Mouse (Mus musculus): ENCODE data around the gene Lrrc23. TPM values are rescaled to one million over a fixed set of nuclear protein-coding genes. Genes with fewer than 3 reads are reported as not detected.

Lrrc23 gene
- polyA plus RNA-seq, 1 experiment from 2014 or later: 0.43 TPM

DNA sequence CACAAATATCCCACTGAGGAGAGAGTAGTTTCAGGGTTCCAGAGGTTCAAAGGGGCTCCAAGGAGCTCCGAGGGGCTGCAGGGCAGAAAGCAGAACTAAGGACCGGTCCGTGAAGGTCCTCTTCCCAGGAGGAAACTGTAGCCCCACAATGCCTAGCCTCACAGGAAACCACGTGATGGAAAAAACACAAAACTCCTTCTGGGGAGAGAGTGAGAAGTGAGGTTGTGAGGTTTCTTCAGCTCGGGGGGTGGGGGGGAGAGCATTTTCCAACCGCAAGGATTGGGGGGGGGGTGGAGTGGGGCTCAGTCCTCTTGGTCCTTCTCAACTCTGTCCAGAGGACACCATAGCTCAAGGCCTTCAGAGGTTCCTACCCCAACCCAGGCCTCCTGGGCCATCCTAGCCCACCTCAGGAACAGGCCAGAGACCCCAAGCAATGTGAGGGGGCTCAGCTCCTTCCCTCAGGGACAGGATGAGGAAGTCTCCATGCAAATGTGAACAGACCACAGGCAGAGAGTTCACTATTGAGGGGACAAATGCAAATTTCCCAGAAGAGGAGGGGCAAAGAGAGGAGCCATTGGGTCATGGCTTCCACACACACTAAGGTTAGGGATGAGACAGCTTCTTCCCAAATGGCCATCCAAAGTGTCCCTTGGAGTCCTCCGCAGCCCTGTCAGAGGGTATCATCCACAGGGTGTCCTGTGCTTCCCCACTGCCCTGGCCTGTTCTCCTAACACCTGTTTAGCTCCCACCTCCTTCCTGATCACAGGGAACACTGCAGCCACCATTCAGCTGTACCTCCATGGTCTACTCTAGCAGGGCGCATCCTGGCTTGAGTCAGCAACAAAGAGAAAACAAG is 49.4 kb downstream of the Lrrc23 start:
- H3K9me3 ChIP-seq (replicated peaks; ENCODE audit: low read length): no peaks in the 10 kb centered on the region

DNA sequence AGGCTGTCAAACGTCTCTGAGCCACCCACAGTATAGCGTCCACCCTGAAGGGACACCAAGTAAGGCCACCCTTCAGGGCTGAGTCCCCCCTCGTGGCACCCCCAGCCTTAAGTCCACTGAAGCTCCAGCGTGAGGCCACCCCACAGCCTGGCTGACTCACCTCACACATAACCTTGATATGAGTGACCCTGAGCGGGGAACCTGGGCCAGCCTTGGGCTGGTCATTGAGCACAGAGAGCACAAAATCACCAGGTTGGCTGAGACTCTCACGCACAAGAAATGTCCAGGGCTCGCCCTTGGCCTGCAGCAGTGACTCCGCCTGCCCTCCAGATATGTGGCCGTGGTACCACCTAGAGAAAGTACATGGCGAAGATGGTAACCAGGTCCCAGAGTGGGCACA is 50.9 kb downstream of the Lrrc23 start:
- TF ChIP-seq CTCF (IDR thresholded peaks at IDR 0.05; ENCODE audit: low read depth): no peak
- H3K27me3 ChIP-seq (ENCODE audit: insufficient read depth, low read length): no peaks in the 10 kb centered on the region
- no peak overlapping the region for H3K27ac ChIP-seq
- H3K4me3 ChIP-seq (replicated peaks; ENCODE audit: low read depth, low read length): no peak overlapping the region
- no peak overlapping the region for H3K4me2 ChIP-seq (ENCODE audit: low read length)
- DNase-seq (ENCODE audit: low spot score) (no peak), ATAC-seq (replicated peaks; ENCODE audit: low FRiP score, low read depth) (no peak)
- H3K36me3 ChIP-seq (ENCODE audit: insufficient read depth, low read length): no peaks in the 10 kb centered on the region
- H3K9ac ChIP-seq (ENCODE audit: low read depth, low read length): no peak overlapping the region
- H3K9me3 ChIP-seq (replicated peaks; ENCODE audit: low read length): no peaks in the 10 kb centered on the region
- 0 out of 2 replicates have a peak, but pooled peaks cover 3% of the 10 kb centered on the region for H3K4me1 ChIP-seq (replicated peaks; ENCODE audit: insufficient read depth, low read length)
- 91% methylated on average over 10 of the region's 10 CpGs for WGBS

More for the DNA sequence above, 49.4 kb downstream of the Lrrc23 start:
- Histone ChIP-seq H3K27ac (no peak overlapping the region), H3K4me2 (ENCODE audit: low read length) (no peak overlapping the region), H3K36me3 (ENCODE audit: insufficient read depth, low read length) (no peaks in the 10 kb centered on the region), H3K27me3 (ENCODE audit: insufficient read depth, low read length) (no peaks in the 10 kb centered on the region), H3K4me3 (replicated peaks; ENCODE audit: low read depth, low read length) (no peak overlapping the region), H3K9ac (ENCODE audit: low read depth, low read length) (no peak overlapping the region), H3K4me1 (replicated peaks; ENCODE audit: insufficient read depth, low read length) (0 out of 2 replicates have a peak, but pooled peaks cover 3% of the 10 kb centered on the region)
- ATAC-seq (replicated peaks; ENCODE audit: low FRiP score, low read depth) (no peak), DNase-seq (ENCODE audit: low spot score) (no peak)
- 76% methylated on average over 8 of the region's 8 CpGs for WGBS
- TF ChIP-seq CTCF (IDR thresholded peaks at IDR 0.05; ENCODE audit: low read depth): no peak

DNA sequence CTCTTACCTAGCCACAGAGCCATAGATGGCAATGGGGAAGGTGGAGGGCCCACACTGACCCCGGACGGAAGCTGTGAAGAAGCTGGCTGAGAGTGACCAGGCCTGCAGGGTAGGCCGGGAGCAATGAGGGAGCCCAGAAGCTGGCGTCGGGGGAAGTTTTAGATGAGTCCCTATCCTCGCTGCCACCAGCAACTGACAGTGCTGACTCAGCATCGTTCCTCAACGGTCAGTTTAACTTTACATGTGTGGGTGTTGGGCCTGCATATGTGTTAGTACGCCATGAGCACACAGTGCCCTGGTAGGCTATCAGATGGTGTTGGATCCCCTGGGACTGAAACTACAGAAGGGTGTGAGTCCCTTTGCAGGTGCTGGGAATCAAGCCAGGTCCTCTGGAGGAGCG is 55.1 kb downstream of the Lrrc23 start:
- ATAC-seq (replicated peaks; ENCODE audit: low FRiP score, low read depth) (no peak), DNase-seq (ENCODE audit: low spot score) (no peak)
- Histone ChIP-seq H3K4me2 (ENCODE audit: low read length) (no peak overlapping the region), H3K36me3 (ENCODE audit: insufficient read depth, low read length) (no peaks in the 10 kb centered on the region), H3K4me3 (replicated peaks; ENCODE audit: low read depth, low read length) (no peak overlapping the region), H3K27ac (no peak overlapping the region), H3K4me1 (replicated peaks; ENCODE audit: insufficient read depth, low read length) (no peaks in the 10 kb centered on the region), H3K27me3 (ENCODE audit: insufficient read depth, low read length) (no peaks in the 10 kb centered on the region), H3K9me3 (replicated peaks; ENCODE audit: low read length) (no peaks in the 10 kb centered on the region), H3K9ac (ENCODE audit: low read depth, low read length) (0 out of 2 replicates have a peak overlapping the region, but pooled peaks have one; percentile 4)
- TF ChIP-seq CTCF (IDR thresholded peaks at IDR 0.05; ENCODE audit: low read depth): no peak
- 85% methylated on average over 10 of the region's 10 CpGs for WGBS

DNA sequence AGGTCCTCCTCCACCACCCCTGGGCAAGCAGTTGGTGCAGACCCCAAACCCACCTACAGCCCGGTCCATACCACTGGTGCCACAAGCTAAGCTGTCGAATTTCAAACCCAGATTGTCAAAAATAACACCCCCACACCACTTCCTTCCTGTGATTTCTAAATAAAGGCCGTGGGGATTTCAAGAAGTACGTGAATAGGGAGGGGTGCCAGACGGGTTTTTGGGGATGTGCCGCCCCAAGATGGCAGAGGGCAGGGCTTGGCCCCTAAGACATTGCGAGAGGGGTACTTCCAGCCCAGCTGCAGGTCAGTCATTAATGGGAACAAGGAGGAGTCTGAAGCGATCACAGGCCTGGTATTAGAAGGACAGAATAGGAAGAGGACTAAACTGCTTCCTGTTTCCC is 56.0 kb downstream of the Lrrc23 start:
- Histone ChIP-seq H3K4me3 (replicated peaks; ENCODE audit: low read depth, low read length) (no peak overlapping the region), H3K27ac (no peak overlapping the region), H3K27me3 (ENCODE audit: insufficient read depth, low read length) (no peaks in the 10 kb centered on the region), H3K9ac (ENCODE audit: low read depth, low read length) (no peak overlapping the region), H3K9me3 (replicated peaks; ENCODE audit: low read length) (no peaks in the 10 kb centered on the region), H3K4me2 (ENCODE audit: low read length) (no peak overlapping the region), H3K4me1 (replicated peaks; ENCODE audit: insufficient read depth, low read length) (no peaks in the 10 kb centered on the region), H3K36me3 (ENCODE audit: insufficient read depth, low read length) (no peaks in the 10 kb centered on the region)
- TF ChIP-seq CTCF (IDR thresholded peaks at IDR 0.05; ENCODE audit: low read depth): no peak
- WGBS: 67% methylated on average over 8 of the region's 8 CpGs
- DNase-seq (ENCODE audit: low spot score) (no peak), ATAC-seq (replicated peaks; ENCODE audit: low FRiP score, low read depth) (no peak)

DNA sequence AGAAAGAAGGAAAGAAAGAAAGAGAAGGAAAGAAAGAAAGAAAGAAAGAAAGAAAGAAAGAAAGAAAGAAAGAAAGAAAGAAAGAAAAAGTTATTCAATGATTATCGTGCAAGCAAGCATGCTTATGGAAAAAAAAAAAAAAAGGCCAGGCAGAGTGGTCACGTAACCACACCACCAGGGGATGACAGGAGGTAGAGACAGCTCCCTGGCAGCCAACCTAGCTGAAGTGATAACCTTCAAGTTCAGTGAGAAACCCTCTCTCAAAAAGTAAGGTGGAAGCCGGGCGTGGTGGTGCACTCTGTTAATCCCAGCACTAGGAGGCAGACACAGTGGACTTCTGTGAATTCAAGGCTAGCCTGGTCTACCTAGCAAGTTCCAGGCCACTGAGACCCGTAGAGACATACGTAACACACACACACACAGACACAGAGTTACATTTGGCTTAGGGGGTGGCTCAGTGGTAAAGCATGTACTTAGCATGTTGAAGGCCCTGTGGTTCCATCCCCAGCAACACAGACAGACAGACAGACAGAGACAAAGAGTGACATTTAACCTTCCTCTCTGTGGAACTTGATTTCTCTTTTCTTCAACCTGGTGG is 56.6 kb downstream of the Lrrc23 start:
- Histone ChIP-seq H3K4me1 (replicated peaks; ENCODE audit: insufficient read depth, low read length) (no peaks in the 10 kb centered on the region), H3K27ac (no peak overlapping the region), H3K27me3 (ENCODE audit: insufficient read depth, low read length) (no peaks in the 10 kb centered on the region), H3K9me3 (replicated peaks; ENCODE audit: low read length) (no peaks in the 10 kb centered on the region), H3K36me3 (ENCODE audit: insufficient read depth, low read length) (no peaks in the 10 kb centered on the region), H3K4me3 (replicated peaks; ENCODE audit: low read depth, low read length) (no peak overlapping the region), H3K4me2 (ENCODE audit: low read length) (no peak overlapping the region), H3K9ac (ENCODE audit: low read depth, low read length) (no peak overlapping the region)
- ATAC-seq (replicated peaks; ENCODE audit: low FRiP score, low read depth) (no peak), DNase-seq (ENCODE audit: low spot score) (no peak)
- 91% methylated on average over 6 of the region's 6 CpGs for WGBS
- TF ChIP-seq CTCF (IDR thresholded peaks at IDR 0.05; ENCODE audit: low read depth): no peak

DNA sequence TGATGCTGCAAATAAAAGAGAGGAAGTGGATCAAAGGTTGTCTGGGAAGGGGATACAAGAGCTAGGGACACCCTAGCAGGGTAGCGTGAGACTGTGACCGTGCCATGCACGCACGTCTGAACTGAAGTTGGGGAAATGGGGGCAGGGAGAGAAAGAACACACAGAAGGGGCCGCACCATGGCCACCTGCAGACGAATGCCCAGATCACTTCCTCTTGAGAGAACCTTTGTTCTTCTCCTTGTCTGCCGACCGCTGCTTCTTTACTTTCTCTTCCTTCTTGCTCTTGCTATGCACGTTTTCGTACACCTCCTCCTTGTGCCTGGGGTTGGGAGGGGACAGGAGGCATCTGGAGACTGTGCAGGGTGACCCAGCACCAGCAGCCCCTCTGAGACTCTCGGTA is 58.6 kb downstream of the Lrrc23 start:
- DNase-seq (ENCODE audit: low spot score) (no peak), ATAC-seq (replicated peaks; ENCODE audit: low FRiP score, low read depth) (no peak)
- 65% methylated on average over 11 of the region's 11 CpGs for WGBS
- peaks cover 12% of the 10 kb centered on the region; the same call in 1 of the 2 replicates for H3K36me3 ChIP-seq (ENCODE audit: insufficient read depth, low read length)
- no peaks in the 10 kb centered on the region for H3K27me3 ChIP-seq (ENCODE audit: insufficient read depth, low read length)
- no peak overlapping the region for H3K4me3 ChIP-seq (replicated peaks; ENCODE audit: low read depth, low read length)
- TF ChIP-seq CTCF (IDR thresholded peaks at IDR 0.05; ENCODE audit: low read depth): no peak
- H3K27ac ChIP-seq: no peak overlapping the region
- H3K4me1 ChIP-seq (replicated peaks; ENCODE audit: insufficient read depth, low read length): no peaks in the 10 kb centered on the region
- no peak overlapping the region for H3K9ac ChIP-seq (ENCODE audit: low read depth, low read length)
- peak overlapping the region; percentile 38 for H3K4me2 ChIP-seq (ENCODE audit: low read length)
- no peaks in the 10 kb centered on the region for H3K9me3 ChIP-seq (replicated peaks; ENCODE audit: low read length)

Other genes with a start within 250 kb of the Lrrc23 start
- 29.9 and 32.8 TPM in 2 replicates for gene C1s1, start 237.4 kb downstream of the Lrrc23 start, polyA plus RNA-seq (2015; fragmentation: Nextera tagmentation; extraction: Ambion mirVana)
- gene C1rb, start 209.4 kb downstream of the Lrrc23 start, polyA plus RNA-seq (2015; fragmentation: Nextera tagmentation; extraction: Ambion mirVana): 0.05 and 0.06 TPM in 2 replicates
- gene C1s2, start 143.6 kb downstream of the Lrrc23 start, polyA plus RNA-seq (2015; fragmentation: Nextera tagmentation; extraction: Ambion mirVana): 0.34 and 0.51 TPM in 2 replicates
- gene Lpcat3, start 116.7 kb downstream of the Lrrc23 start, polyA plus RNA-seq (2015; fragmentation: Nextera tagmentation; extraction: Ambion mirVana): 90.6 and 93.4 TPM in 2 replicates
- 166 and 183 TPM in 2 replicates for gene Emg1, start 67.5 kb downstream of the Lrrc23 start, polyA plus RNA-seq (2015; fragmentation: Nextera tagmentation; extraction: Ambion mirVana)
- gene Phb2, start 67.4 kb downstream of the Lrrc23 start, polyA plus RNA-seq (2015; fragmentation: Nextera tagmentation; extraction: Ambion mirVana): 404 and 411 TPM in 2 replicates
- 13.0 and 13.6 TPM in 2 replicates for gene Ptpn6, start 41.0 kb downstream of the Lrrc23 start, polyA plus RNA-seq (2015; fragmentation: Nextera tagmentation; extraction: Ambion mirVana)
- gene Grcc10, start 38.4 kb downstream of the Lrrc23 start, polyA plus RNA-seq (2015; fragmentation: Nextera tagmentation; extraction: Ambion mirVana): 549 and 600 TPM in 2 replicates
- gene Gm45234, start 23.7 kb downstream of the Lrrc23 start, polyA plus RNA-seq (2015; fragmentation: Nextera tagmentation; extraction: Ambion mirVana): not detected in 2 replicates
- gene Atn1, start 23.2 kb downstream of the Lrrc23 start, polyA plus RNA-seq (2015; fragmentation: Nextera tagmentation; extraction: Ambion mirVana): 13.0 and 13.7 TPM in 2 replicates
- gene Eno2, start 10.1 kb downstream of the Lrrc23 start, polyA plus RNA-seq (2015; fragmentation: Nextera tagmentation; extraction: Ambion mirVana): 7.6 TPM in 2 replicates
- 26.1 and 27.4 TPM in 2 replicates for gene Spsb2, start 28.9 kb upstream of the Lrrc23 start, polyA plus RNA-seq (2015; fragmentation: Nextera tagmentation; extraction: Ambion mirVana)
- 664 and 686 TPM in 2 replicates for gene Tpi1, start 34.6 kb upstream of the Lrrc23 start, polyA plus RNA-seq (2015; fragmentation: Nextera tagmentation; extraction: Ambion mirVana)
- 96.6 and 106 TPM in 2 replicates for gene Usp5, start 49.8 kb upstream of the Lrrc23 start, polyA plus RNA-seq (2015; fragmentation: Nextera tagmentation; extraction: Ambion mirVana)
- gene Cdca3, start 49.8 kb upstream of the Lrrc23 start, polyA plus RNA-seq (2015; fragmentation: Nextera tagmentation; extraction: Ambion mirVana): 85.1 and 91.2 TPM in 2 replicates
- 0.98 and 1.2 TPM in 2 replicates for gene Gnb3, start 60.5 kb upstream of the Lrrc23 start, polyA plus RNA-seq (2015; fragmentation: Nextera tagmentation; extraction: Ambion mirVana)
- 14.7 and 14.8 TPM in 2 replicates for gene P3h3, start 78.0 kb upstream of the Lrrc23 start, polyA plus RNA-seq (2015; fragmentation: Nextera tagmentation; extraction: Ambion mirVana)
- 1.5 and 2.2 TPM in 2 replicates for gene Gpr162, start 84.3 kb upstream of the Lrrc23 start, polyA plus RNA-seq (2015; fragmentation: Nextera tagmentation; extraction: Ambion mirVana)
- gene Cd4, start 108.5 kb upstream of the Lrrc23 start, polyA plus RNA-seq (2015; fragmentation: Nextera tagmentation; extraction: Ambion mirVana): 0.24 and 0.28 TPM in 2 replicates
- 2.5 and 2.9 TPM in 2 replicates for gene Lag3, start 132.0 kb upstream of the Lrrc23 start, polyA plus RNA-seq (2015; fragmentation: Nextera tagmentation; extraction: Ambion mirVana)
- gene Ptms, start 140.4 kb upstream of the Lrrc23 start, polyA plus RNA-seq (2015; fragmentation: Nextera tagmentation; extraction: Ambion mirVana): 359 and 399 TPM in 2 replicates
- 348 and 352 TPM in 2 replicates for gene Mlf2, start 151.7 kb upstream of the Lrrc23 start, polyA plus RNA-seq (2015; fragmentation: Nextera tagmentation; extraction: Ambion mirVana)
- gene Cops7a, start 185.8 kb upstream of the Lrrc23 start, polyA plus RNA-seq (2015; fragmentation: Nextera tagmentation; extraction: Ambion mirVana): 153 and 157 TPM in 2 replicates
- 2.0 and 2.1 TPM in 2 replicates for gene Pianp, start 217.0 kb upstream of the Lrrc23 start, polyA plus RNA-seq (2015; fragmentation: Nextera tagmentation; extraction: Ambion mirVana)
- 11.3 and 11.4 TPM in 2 replicates for gene Zfp384, start 229.4 kb upstream of the Lrrc23 start, polyA plus RNA-seq (2015; fragmentation: Nextera tagmentation; extraction: Ambion mirVana)